Mouse (Mus musculus) monocyte, adult 2 months (primary cell): Measurements from ENCODE around the gene Znhit3.

Source experiments
- DNase-seq, 2 experiments: peaks; one replicate each; pipeline ENCODE4 v3.0.0; 2022; ENCODE audit warnings: low spot score in 2 of 2, low read depth in 1 of 2

Znhit3 gene

GRCm38 (mm10) chr11:84920981-84921380 is 4.8 kb upstream of the Znhit3 start:
- no peak for DNase-seq

GRCm38 (mm10) chr11:84919951-84920350 is 3.8 kb upstream of the Znhit3 start:
- DNase-seq, result no peak

GRCm38 (mm10) chr11:84919276-84919675 is 3.1 kb upstream of the Znhit3 start:
- peak in 1 of 2 experiments; percentile 26 for DNase-seq

GRCm38 (mm10) chr11:84918425-84918824 is 2.3 kb upstream of the Znhit3 start:
- peak; percentile 55 to 70 for DNase-seq

- no peak for DNase-seq
These were observed 636 bp upstream of the Znhit3 start for GRCm38 (mm10) chr11:84916703-84917300.

GRCm38 (mm10) chr11:84914673-84915072 is 1.5 kb downstream of the Znhit3 start:
- DNase-seq, result no peak

GRCm38 (mm10) chr11:84910411-84910810 is 5.8 kb downstream of the Znhit3 start:
- DNase-seq, result no peak

GRCm38 (mm10) chr11:84908480-84908879 is 7.7 kb downstream of the Znhit3 start:
- DNase-seq, result no peak

- no peak for DNase-seq
These were observed 9.1 kb downstream of the Znhit3 start for GRCm38 (mm10) chr11:84907081-84907480.

GRCm38 (mm10) chr11:84904597-84905144 is 11.5 kb downstream of the Znhit3 start:
- DNase-seq, result no peak

- DNase-seq, result no peak
These were observed 23.1 kb downstream of the Znhit3 start for GRCm38 (mm10) chr11:84893113-84893512.

GRCm38 (mm10) chr11:84891705-84892104 is 24.5 kb downstream of the Znhit3 start:
- DNase-seq, result no peak

GRCm38 (mm10) chr11:84889492-84889891 is 26.7 kb downstream of the Znhit3 start:
- no peak for DNase-seq

- DNase-seq, result no peak
These were observed 28.1 kb downstream of the Znhit3 start for GRCm38 (mm10) chr11:84888025-84888424.

GRCm38 (mm10) chr11:84886767-84887511 is 29.2 kb downstream of the Znhit3 start:
- no peak for DNase-seq

GRCm38 (mm10) chr11:84886236-84886635 is 29.9 kb downstream of the Znhit3 start:
- DNase-seq, result no peak

GRCm38 (mm10) chr11:84885238-84885637 is 30.9 kb downstream of the Znhit3 start:
- no peak for DNase-seq

- DNase-seq, result no peak
These were observed 33.8 kb downstream of the Znhit3 start for GRCm38 (mm10) chr11:84882346-84882745.

GRCm38 (mm10) chr11:84880971-84881370 is 35.2 kb downstream of the Znhit3 start:
- DNase-seq, result no peak

GRCm38 (mm10) chr11:84880465-84880961 is 35.7 kb downstream of the Znhit3 start:
- peak in 1 of 2 experiments; percentile 45 for DNase-seq

- peak; percentile 26 to 59 for DNase-seq
These were observed 36.2 kb downstream of the Znhit3 start, which contains the start of the genes Myo19 and Pigw for GRCm38 (mm10) chr11:84879772-84880464. Gene Myo19 (plus strand): TSS chr11:84880148. Gene Pigw (minus strand): TSS chr11:84880285.
